Mouse (Mus musculus): Measurements from ENCODE around the gene Hist1h2ai. TPM values are rescaled to one million over a fixed set of nuclear protein-coding genes. Genes with fewer than 3 reads are reported as not detected.
A peak's percentile ranks its signal among the peaks of the same experiment; 100 is the strongest.
"Not testable (repeated sequence)": the region's sequence is repeated elsewhere in the genome, so short reads cannot be mapped to it uniquely, and the experiment has no call there.

The Hist1h2ai gene
- 6.2 and 7.8 TPM in 2 replicates for polyA plus RNA-seq (2015; fragmentation: Nextera tagmentation; extraction: Ambion mirVana)

DNA sequence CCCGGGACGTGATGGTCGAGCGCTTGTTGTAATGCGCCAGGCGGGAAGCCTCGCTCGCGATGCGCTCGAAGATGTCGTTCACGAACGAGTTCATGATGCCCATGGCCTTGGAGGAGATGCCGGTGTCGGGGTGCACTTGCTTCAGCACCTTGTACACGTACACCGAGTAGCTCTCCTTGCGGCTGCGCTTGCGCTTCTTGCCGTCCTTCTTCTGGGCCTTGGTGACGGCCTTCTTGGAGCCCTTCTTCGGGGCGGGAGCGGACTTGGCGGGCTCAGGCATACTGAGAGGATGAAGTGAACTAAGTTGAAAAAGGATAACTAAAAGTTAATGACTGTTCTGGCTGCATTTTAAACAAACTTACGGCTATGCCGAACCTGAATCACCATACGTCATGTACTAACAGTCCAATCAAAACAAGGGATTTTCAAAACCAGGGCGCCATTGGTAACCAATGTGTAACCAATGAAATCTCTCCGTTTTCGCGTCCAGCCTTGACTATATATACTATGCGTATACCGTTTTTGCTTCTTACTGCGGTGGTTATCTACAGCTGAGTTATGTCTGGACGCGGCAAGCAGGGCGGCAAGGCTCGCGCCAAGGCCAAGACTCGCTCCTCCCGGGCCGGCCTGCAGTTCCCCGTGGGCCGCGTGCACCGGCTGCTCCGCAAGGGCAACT is at the start of gene Hist1h2ai, which contains the start of gene Hist1h2bl:
Hist1h2ai (plus strand) TSS at position 559 of the 676 bp plus-strand sequence.
Hist1h2bl (minus strand) TSS at position 280 of the 676 bp plus-strand sequence.
- ATAC-seq (ENCODE audit: low FRiP score, low read depth), result peak; percentile 96
- H3K27me3 ChIP-seq, H3K36me3 ChIP-seq, H3K9me3 ChIP-seq: not testable (repeated sequence)
- Histone ChIP-seq H3K9ac (peak within 1 kb of the TSS; percentile 59), H3K4me2 (peak within 1 kb of the TSS; percentile 77), H3K4me3 (peak within 1 kb of the TSS; percentile 44), H3K4me1 (replicated peaks) (peaks cover 39% of the 10 kb centered on the region), H3K27ac (replicated peaks) (peak within 1 kb of the TSS; percentile 92)
- under 1% methylated on average over 34 of the region's 50 CpGs for WGBS

DNA sequence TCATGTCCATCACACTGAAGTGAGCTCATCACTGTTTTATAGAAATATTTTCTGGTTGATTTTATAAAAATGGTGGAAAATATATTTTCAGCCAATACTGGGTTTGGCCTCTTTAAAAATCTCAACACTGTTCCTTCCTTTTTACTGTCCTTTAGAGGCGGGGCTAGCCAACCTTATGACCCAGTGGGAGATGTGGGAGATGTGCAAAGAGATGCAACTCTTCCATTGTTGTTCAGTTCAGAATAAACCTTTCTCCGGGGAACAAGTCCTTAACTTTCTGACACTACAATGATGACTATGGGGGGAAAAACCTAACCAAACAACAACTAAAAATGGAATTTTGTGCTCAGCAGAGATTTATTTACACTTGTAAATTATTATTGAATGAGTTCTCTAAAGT is 38.9 kb upstream of the Hist1h2ai start, which contains the start of gene Olfr1360:
Olfr1360 (minus strand) TSS at position 101 of the 400 bp plus-strand sequence.
- Histone ChIP-seq H3K4me2 (no peak within 1 kb of the TSS), H3K27me3 (no peaks in the 10 kb centered on the region), H3K27ac (replicated peaks) (no peak within 1 kb of the TSS), H3K4me1 (replicated peaks) (no peaks in the 10 kb centered on the region), H3K36me3 (no peaks in the 10 kb centered on the region), H3K9ac (no peak within 1 kb of the TSS), H3K9me3 (no peaks in the 10 kb centered on the region), H3K4me3 (no peak within 1 kb of the TSS)
- ATAC-seq (ENCODE audit: low FRiP score, low read depth), result no peak
- WGBS, result 81% methylated on average over 2 of the region's 2 CpGs

DNA sequence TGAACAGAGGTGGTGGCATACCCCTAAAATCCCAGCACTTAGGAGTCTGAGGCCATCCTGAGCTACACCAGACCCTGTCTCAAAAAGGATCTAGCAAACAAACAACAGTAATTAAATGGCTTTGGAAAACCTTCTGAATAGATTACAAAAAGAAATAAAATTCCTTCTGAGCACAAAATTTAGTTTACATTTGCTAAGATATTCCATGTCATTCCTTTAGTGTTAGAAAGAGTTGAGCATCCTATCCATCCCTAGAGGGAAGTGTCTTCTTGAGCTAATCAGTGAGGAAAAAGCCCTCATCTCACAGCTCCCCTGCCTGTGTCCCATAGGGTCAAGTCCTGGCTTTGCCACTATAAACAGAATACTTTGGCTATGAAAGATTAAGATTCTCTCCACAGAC is 18.4 kb upstream of the Hist1h2ai start, which contains the start of gene Olfr1359:
Olfr1359 (plus strand) TSS at position 301 of the 400 bp plus-strand sequence.
- H3K9ac ChIP-seq, result no peak within 1 kb of the TSS
- no peak for ATAC-seq (ENCODE audit: low FRiP score, low read depth)
- H3K4me2 ChIP-seq, result no peak within 1 kb of the TSS
- H3K9me3 ChIP-seq, result no peaks in the 10 kb centered on the region
- no peaks in the 10 kb centered on the region for H3K27me3 ChIP-seq
- no peak within 1 kb of the TSS for H3K27ac ChIP-seq (replicated peaks)
- no peaks in the 10 kb centered on the region for H3K4me1 ChIP-seq (replicated peaks)
- no peak within 1 kb of the TSS for H3K4me3 ChIP-seq
- H3K36me3 ChIP-seq, result no peaks in the 10 kb centered on the region

DNA sequence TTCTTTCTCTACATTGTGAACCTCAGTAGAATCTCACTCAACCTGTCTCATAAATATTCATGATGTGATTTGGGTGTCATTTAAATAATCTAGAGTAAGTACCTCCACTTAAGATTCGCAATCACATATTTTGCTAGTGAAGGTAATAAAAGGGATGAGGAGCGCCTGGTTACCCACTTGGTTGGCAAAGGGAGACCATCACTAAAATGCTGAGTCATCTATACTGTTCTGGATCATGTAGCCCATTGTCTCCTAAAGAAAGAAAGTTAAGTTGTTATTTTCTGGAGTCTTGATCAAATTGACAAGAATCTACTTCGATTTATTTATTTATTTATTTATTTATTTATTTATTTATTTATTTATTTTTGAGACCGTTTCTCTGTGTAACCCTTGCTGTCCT is 9.6 kb upstream of the Hist1h2ai start:
- WGBS, result 75% methylated on average over 4 of the region's 4 CpGs
- Histone ChIP-seq H3K27me3 (no peaks in the 10 kb centered on the region), H3K4me2 (no peak overlapping the region), H3K9me3 (no peaks in the 10 kb centered on the region), H3K9ac (no peak overlapping the region), H3K36me3 (no peaks in the 10 kb centered on the region), H3K27ac (replicated peaks) (no peak overlapping the region), H3K4me1 (replicated peaks) (peaks cover 8% of the 10 kb centered on the region), H3K4me3 (no peak overlapping the region)
- no peak for ATAC-seq (ENCODE audit: low FRiP score, low read depth)

DNA sequence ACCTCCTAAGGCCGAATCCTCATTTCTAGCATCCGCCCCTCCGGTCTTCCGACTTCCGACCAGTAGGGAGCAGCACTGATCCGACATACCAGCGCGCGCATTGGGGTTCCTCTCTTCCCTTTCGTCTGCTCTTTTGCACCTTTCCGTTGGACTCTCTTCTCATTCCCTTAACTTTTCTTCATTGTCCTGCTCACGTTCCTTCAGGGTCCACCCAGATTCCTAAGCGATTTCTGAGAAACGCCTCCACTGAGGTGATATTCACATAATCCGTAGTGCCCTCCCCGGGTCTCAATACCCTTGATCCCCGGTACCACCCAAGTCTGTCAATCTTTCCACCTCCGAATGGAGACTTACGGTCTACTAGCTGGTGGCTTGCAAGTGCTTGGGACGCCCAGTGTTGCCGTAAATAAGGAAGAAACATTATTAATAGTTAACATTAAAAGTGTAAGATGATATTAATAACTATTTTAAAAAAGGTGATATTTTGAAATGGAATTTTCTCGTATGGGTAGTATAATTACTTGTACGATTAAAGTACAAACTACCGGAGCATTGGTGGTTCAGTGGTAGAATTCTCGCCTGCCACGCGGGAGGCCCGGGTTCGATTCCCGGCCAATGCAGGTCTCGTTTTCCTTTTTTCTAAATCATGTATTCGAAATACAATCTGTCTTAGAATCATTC is 6.1 kb upstream of the Hist1h2ai start:
- H3K27me3 ChIP-seq, result no peaks in the 10 kb centered on the region
- under 1% methylated on average over 32 of the region's 32 CpGs for WGBS
- no peaks in the 10 kb centered on the region for H3K9me3 ChIP-seq
- peak overlapping the region; percentile 91 for H3K4me2 ChIP-seq
- H3K4me3 ChIP-seq, result peak overlapping the region; percentile 79
- ATAC-seq (ENCODE audit: low FRiP score, low read depth), result peak; percentile 84
- peak overlapping the region; percentile 90 for H3K27ac ChIP-seq (replicated peaks)
- H3K4me1 ChIP-seq (replicated peaks), result peaks cover 14% of the 10 kb centered on the region
- peak overlapping the region; percentile 68 for H3K9ac ChIP-seq
- H3K36me3 ChIP-seq, result no peaks in the 10 kb centered on the region

DNA sequence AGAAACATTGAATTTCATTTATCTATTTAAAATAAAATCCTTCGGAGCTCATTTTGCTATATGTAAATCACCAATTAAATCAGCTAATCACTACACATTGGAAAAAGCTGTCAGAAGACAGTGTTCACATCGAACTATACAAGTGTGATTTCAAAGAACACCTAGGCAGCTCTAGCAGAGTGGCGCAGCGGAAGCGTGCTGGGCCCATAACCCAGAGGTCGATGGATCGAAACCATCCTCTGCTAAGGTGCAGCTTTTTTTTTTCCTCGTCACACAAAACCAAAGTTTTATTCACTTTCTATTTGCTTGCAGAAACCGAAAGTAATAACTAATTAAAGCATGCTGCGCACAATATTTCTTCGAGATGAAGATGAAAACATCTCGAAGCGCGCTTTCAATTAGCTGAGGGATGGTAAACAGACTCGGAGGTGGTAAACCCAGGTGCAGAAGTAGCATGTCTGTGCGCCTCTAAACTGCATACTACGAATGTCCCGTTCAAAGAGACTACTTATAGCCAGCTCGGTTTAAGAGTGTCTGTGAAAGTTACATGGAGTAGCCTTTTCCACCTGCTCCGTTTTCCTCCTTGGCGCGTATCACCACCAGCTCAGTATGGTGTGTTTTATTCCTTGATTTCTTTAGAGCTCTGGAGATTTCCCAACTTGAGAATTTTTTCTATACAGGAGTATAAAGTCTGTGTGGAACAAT is 5.2 kb upstream of the Hist1h2ai start:
- Histone ChIP-seq H3K27me3 (no peaks in the 10 kb centered on the region), H3K4me3 (peak overlapping the region; percentile 79), H3K27ac (replicated peaks) (peak overlapping the region; percentile 62), H3K4me2 (peak overlapping the region; percentile 91), H3K9ac (peak overlapping the region; percentile 51), H3K36me3 (no peaks in the 10 kb centered on the region), H3K9me3 (no peaks in the 10 kb centered on the region), H3K4me1 (replicated peaks) (peaks cover 19% of the 10 kb centered on the region)
- ATAC-seq (ENCODE audit: low FRiP score, low read depth), result peak; percentile 87
- under 1% methylated on average over 22 of the region's 22 CpGs for WGBS

DNA sequence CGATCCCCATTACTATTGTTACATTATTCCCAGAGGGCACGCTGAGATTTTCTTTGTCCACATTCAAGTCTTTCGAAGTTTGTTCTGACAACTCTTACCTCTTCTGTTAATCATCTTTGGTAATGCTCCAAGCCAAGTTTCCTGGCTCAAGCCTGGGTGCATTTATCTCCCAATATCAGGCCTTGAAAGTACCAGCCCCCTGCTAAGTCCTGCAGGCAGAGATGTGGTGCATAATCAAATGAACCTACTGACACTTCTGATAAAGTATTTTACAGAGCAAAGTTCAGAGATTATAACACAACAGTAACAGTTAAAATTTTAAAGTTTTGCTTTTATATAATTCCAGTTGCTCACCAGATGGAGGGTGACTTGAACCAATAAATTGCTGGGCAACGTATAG is 4.5 kb upstream of the Hist1h2ai start:
- H3K27me3 ChIP-seq, result no peaks in the 10 kb centered on the region
- no peak overlapping the region for H3K27ac ChIP-seq (replicated peaks)
- peak overlapping the region; percentile 91 for H3K4me2 ChIP-seq
- 33% methylated on average over 4 of the region's 4 CpGs for WGBS
- no peaks in the 10 kb centered on the region for H3K9me3 ChIP-seq
- no peaks in the 10 kb centered on the region for H3K36me3 ChIP-seq
- H3K9ac ChIP-seq, result peak overlapping the region; percentile 51; the same call in 1 of the 2 replicates
- peak overlapping the region; percentile 79 for H3K4me3 ChIP-seq
- H3K4me1 ChIP-seq (replicated peaks), result peaks cover 20% of the 10 kb centered on the region
- no peak for ATAC-seq (ENCODE audit: low FRiP score, low read depth)

DNA sequence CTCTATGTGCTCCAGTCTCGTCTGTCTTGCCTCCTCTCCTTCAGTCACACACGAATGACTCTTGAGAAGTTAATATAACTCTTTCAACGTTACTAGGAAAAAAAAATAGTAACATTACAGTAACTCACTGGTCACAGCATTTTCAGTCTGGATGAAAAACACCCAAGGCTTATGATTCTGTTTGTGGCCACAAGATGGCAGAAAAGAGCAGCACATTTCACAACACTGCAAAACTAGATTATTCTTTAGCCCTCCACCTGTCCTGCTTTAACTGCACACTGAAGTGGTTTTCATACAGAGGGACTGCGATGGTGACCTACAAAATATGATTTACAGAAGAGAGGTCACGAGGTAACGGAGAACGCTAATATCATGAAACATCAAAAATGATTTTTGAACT is 1.5 kb upstream of the Hist1h2ai start:
- Histone ChIP-seq H3K36me3 (no peaks in the 10 kb centered on the region), H3K9ac (peak overlapping the region; percentile 42; the same call in 1 of the 2 replicates), H3K27ac (replicated peaks) (peak overlapping the region; percentile 92; the same call in 1 of the 2 replicates), H3K4me1 (replicated peaks) (peaks cover 36% of the 10 kb centered on the region), H3K4me2 (peak overlapping the region; percentile 77), H3K9me3 (no peaks in the 10 kb centered on the region), H3K4me3 (peak overlapping the region; percentile 44), H3K27me3 (no peaks in the 10 kb centered on the region)
- ATAC-seq (ENCODE audit: low FRiP score, low read depth), result no peak
- under 1% methylated on average over 7 of the region's 7 CpGs for WGBS

DNA sequence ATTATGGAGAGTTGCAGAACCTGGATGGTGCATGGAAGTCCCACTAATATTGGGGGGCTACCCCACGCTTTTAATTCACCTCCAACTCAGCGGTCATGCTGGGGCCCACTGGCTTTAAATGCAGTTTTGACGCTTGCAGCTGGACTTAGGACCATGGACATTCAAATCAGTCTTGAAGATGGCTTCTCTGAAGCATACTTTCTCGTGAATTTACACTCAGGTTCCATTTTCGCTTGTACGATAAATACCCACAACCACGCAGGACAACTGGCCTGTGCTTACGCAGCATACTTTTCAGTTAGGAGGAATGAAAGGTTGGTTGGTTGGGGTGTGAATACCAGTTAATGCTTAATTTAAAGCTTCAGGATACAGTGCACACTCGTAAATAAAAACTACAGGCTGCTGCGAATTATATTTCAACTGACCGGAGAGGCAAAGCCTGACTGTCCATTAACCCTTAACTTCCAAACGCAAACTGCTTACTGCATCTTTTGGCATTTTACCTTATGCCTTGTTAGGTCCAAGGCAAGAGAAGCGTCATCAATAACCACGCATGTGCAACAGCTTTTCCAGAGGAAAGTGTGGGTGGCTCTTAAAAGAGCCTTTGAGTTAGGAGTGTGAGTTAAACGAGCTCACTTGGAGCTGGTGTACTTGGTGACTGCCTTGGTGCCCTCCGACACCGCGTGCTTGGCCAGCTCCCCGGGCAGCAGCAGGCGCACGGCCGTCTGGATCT is 925 bp upstream of the Hist1h2ai start:
- peak overlapping the region; percentile 77 for H3K4me2 ChIP-seq
- peak overlapping the region; percentile 92 for H3K27ac ChIP-seq (replicated peaks)
- H3K9ac ChIP-seq, result peak overlapping the region; percentile 42
- ATAC-seq (ENCODE audit: low FRiP score, low read depth), result no peak
- H3K36me3 ChIP-seq, result no peaks in the 10 kb centered on the region
- H3K9me3 ChIP-seq, result no peaks in the 10 kb centered on the region
- H3K4me1 ChIP-seq (replicated peaks), result peaks cover 36% of the 10 kb centered on the region
- under 1% methylated on average over 22 of the region's 22 CpGs for WGBS
- H3K4me3 ChIP-seq, result peak overlapping the region; percentile 44
- no peaks in the 10 kb centered on the region for H3K27me3 ChIP-seq

DNA sequence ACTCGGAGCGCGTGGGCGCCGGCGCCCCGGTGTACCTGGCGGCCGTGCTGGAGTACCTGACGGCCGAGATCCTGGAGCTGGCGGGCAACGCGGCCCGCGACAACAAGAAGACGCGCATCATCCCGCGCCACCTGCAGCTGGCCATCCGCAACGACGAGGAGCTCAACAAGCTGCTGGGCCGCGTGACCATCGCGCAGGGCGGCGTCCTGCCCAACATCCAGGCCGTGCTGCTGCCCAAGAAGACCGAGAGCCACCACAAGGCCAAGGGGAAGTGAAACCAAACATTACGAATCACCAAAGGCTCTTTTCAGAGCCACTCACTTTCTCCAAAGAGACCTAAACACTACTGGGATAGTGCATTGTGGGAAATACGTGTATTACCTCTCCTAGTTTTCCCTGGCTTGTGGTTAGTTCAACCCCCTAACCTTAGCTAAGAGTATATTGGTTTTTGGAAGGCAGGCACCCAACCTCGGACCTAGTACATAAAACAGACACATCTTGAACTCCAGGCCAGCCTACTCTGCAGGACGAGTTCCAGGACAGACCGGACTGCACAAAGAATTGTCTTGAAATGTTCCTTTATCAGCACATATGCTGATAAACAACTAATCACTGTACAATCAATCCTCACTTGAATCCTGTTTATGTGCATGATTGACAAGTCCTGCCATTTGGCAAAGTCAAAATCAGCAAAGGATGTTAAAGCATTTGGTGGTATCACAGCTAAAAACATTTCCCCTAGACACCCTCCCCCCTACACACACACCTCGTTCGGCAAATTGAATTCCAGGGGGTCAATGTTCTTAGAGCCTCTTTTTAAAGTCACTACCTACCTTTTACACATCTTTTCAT is 544 bp downstream of the Hist1h2ai start:
- peak overlapping the region; percentile 59 for H3K9ac ChIP-seq
- H3K27me3 ChIP-seq; H3K9me3 ChIP-seq; ATAC-seq (ENCODE audit: low FRiP score, low read depth); H3K36me3 ChIP-seq: not testable (repeated sequence)
- WGBS, result 2% methylated on average over 11 of the region's 38 CpGs
- H3K4me3 ChIP-seq, result peak overlapping the region; percentile 44
- H3K4me1 ChIP-seq (replicated peaks), result peaks cover 35% of the 10 kb centered on the region
- peak overlapping the region; percentile 92 for H3K27ac ChIP-seq (replicated peaks)
- peak overlapping the region; percentile 77 for H3K4me2 ChIP-seq
